Mouse (Mus musculus) activated CD4-positive, CD25-positive, alpha-beta regulatory T cell, adult 9 weeks (primary cell): Measurements from ENCODE around the gene Slc35e2. TPM values are rescaled to one million over a fixed set of nuclear protein-coding genes. Genes with fewer than 3 reads are reported as not detected.

Experiments used
- polyA plus RNA-seq: library from polyadenylated mRNA; unstranded; fragments of 100-300 nt; shearing (Covaris generic); gene quantifications from one replicate; pipeline ENCODE4 v1.2.1, GENCODE M21; 2017

The Slc35e2 gene
- 13.5 TPM for polyA plus RNA-seq

GRCm38 (mm10) chr4:155601091-155601996 lies at the start of gene Slc35e2:
Slc35e2 (plus strand) TSS chr4:155601416.

GRCm38 (mm10) chr4:155561661-155562442 lies 39.4 kb upstream of the Slc35e2 start, which contains the start of gene Nadk:
Nadk (plus strand) TSS chr4:155562378.

DNA sequence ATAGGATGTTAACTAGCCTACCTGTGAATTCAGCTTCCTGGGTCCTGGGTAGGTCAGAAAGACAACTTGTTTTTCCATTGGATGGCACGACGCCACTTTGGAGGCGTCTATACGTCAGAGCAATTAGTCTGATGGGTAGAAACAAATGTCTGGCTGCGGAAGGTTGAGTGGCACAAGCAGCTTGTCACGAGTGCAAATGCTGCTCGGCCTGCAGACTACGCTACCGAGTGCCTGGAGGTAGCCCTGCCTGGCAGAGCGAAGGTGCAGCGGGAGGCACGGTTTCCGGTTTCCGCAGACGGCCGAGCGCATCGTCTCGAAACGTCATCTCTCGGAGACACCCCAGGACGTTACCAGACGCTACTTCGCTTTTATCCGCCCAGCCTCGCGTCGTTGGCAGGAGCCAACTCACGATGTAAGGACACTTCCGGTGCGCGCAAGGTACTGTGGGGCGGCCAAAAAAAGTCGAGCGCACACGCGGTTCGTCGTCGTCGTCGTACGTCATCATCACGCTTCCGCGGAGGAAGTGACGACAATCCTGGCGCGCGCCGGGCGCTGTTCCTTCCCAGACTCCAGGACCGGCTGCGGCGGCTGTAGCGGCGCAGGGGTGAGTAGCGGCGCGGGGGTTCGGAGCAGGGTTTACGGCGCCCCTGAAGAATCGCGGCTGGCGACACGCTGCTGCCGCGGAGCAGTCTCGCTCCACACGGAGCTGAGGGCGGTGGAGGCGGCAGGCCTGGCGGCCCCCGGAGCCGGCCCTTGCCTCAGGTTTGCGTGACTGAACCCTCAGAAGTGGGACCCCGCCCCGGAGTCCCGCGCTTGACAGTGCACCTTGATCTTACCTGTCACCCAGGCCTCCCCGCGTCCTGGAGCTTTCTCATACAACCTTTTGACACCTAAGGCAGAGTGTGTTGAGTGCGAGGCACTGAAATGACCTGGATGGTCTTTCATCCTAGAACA lies 23.4 kb downstream of the Slc35e2 start, which contains the start of gene Cdk11b:
Gene Cdk11b (plus strand): TSS at position 517 of the 954 bp plus-strand sequence.

GRCm38 (mm10) chr4:155645308-155645707 lies 44.1 kb downstream of the Slc35e2 start, which contains the start of gene Gm10563:
Gm10563 (minus strand) TSS chr4:155645408.

DNA sequence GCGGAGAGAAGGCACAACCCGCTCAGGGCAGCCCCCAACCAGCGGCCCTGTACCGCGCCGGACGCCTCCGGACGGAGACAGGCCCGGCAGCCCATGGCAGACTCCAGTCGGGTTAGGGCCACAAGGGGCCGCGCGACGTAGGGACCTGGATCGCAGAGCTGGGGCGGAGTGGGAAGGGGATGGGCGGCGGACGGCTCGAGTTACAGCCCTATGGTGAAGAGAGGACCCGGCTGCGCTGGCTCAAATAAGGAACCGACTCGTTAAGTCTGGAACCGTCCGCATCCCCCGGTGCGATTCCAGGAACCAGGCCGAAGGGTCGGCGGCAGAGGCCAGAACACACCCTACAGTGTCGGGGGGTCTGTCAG lies 51.9 kb downstream of the Slc35e2 start, which contains the start of gene Mmp23:
Gene Mmp23 (minus strand): TSS at position 299 of the 365 bp plus-strand sequence.

DNA sequence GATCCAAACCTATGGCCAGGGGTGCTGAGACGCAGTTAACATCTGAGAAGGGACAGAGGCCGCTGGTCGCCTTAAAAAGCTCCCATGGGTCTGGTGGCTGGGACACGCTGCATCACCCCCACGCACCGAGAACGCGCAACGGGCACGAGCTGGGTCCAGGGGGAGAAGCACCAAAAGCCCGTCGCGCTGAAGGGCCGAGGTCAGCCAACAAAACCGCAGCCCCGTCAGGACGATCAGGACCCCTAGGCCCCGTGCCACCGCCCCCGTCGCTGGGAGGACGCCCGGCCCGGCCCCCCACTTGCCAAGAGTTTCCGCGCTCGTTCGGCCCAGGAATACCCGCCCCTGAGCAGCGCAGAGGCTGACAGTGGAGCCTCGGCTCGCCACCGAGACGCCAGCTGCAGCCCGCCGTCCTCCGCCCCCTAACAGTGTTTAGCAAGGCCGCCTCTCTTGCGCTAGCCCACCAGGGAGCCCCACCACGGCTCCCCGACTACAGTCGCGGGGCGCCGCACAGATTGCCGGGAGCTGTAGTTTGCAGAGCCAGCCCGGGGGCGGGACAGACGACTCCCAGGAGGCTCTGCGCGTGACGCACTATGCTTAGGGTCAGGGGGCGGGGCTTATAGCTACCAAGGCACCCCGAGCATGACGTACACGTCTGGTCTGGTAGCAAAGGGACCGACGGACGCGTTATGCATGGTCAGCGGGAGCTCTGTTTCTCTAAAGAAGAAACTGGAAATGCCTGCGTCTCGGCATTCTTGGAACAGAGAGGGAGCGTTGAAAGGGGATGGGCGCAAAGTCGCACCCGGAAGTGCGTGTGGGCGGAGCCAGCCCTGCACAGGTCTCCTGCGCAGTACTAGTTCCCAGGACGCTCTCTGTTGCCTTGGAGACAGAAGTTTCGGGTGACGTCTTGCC lies 67.7 kb downstream of the Slc35e2 start, which contains the start of gene Mib2:
Gene Mib2 (minus strand): TSS at position 510 of the 909 bp plus-strand sequence.

Other genes with a start within 250 kb of the Slc35e2 start
- gene Prkcz, start 240.1 kb upstream of the Slc35e2 start, polyA plus RNA-seq, result 37.8 TPM
- 0.72 TPM for gene Gabrd, start 203.3 kb upstream of the Slc35e2 start, polyA plus RNA-seq
- gene Cfap74, start 192.2 kb upstream of the Slc35e2 start, polyA plus RNA-seq, result 4.8 TPM
- gene Tmem52, start 132.3 kb upstream of the Slc35e2 start, polyA plus RNA-seq, result not detected
- 21.1 TPM for gene Gnb1, start 110.1 kb upstream of the Slc35e2 start, polyA plus RNA-seq
- gene Nadk, start 39.0 kb upstream of the Slc35e2 start, polyA plus RNA-seq, result 138 TPM
- 120 TPM for gene Cdk11b, start 23.4 kb downstream of the Slc35e2 start, polyA plus RNA-seq
- gene Gm10563, start 44.0 kb downstream of the Slc35e2 start, polyA plus RNA-seq, result 1.9 TPM
- gene Mmp23, start 52.0 kb downstream of the Slc35e2 start, polyA plus RNA-seq, result 0.54 TPM
- 42.3 TPM for gene Mib2, start 67.8 kb downstream of the Slc35e2 start, polyA plus RNA-seq
- gene Fndc10, start 92.9 kb downstream of the Slc35e2 start, polyA plus RNA-seq, result 0.72 TPM
- gene Ssu72, start 103.4 kb downstream of the Slc35e2 start, polyA plus RNA-seq, result 160 TPM
- gene Tmem240, start 133.4 kb downstream of the Slc35e2 start, polyA plus RNA-seq, result 0.24 TPM
- gene Atad3a, start 159.7 kb downstream of the Slc35e2 start, polyA plus RNA-seq, result 38.3 TPM
- gene Vwa1, start 173.3 kb downstream of the Slc35e2 start, polyA plus RNA-seq, result not detected
- not detected for gene Tmem88b, start 184.5 kb downstream of the Slc35e2 start, polyA plus RNA-seq
- not detected for gene Ankrd65, start 189.0 kb downstream of the Slc35e2 start, polyA plus RNA-seq
- 138 TPM for gene Mrpl20, start 201.5 kb downstream of the Slc35e2 start, polyA plus RNA-seq
- 168 TPM for gene Ccnl2, start 211.1 kb downstream of the Slc35e2 start, polyA plus RNA-seq
- 197 TPM for gene Aurkaip1, start 229.9 kb downstream of the Slc35e2 start, polyA plus RNA-seq
- 4.0 TPM for gene Mxra8, start 238.3 kb downstream of the Slc35e2 start, polyA plus RNA-seq
- gene Dvl1, start 246.0 kb downstream of the Slc35e2 start, polyA plus RNA-seq, result 2.8 TPM